Comparison of ENCODE assay signal across 7 mouse cellular contexts in genomic region chr10:41450137-41450670, GRCm38 (mm10). TPM values are rescaled to one million over a fixed set of nuclear protein-coding genes. Genes with fewer than 3 reads are reported as not detected.
A peak's percentile ranks its signal among the peaks of the same experiment; 100 is the strongest.
DNase-seq lines count a peak whose midpoint lies in the region; ATAC-seq and TF ChIP-seq lines count a peak whose summit lies in the region.

Zbtb24 (plus strand) TSS chr10:41450383.

- no peak for TF ChIP-seq CTCF in intestine, postnatal 0 days (IDR thresholded peaks at IDR 0.05; ENCODE audit: low read depth)
- TF ChIP-seq CTCF in small intestine, adult 2 months (IDR thresholded peaks at IDR 0.05; ENCODE audit: extremely low read depth, insufficient read length, insufficient replicate concordance, low read depth, low read length), result no peak

- under 1% methylated on average over 49 of the region's 49 CpGs for WGBS in embryonic facial prominence, embryonic 10.5 days
- WGBS in intestine, postnatal 0 days, result under 1% methylated on average over 49 of the region's 49 CpGs
- WGBS in midbrain, embryonic 12.5 days, result 0% methylated on average over 49 of the region's 49 CpGs
- under 1% methylated on average over 49 of the region's 49 CpGs for WGBS in small intestine, adult 2 months

- peak; percentile 87 for TF ChIP-seq POLR2A in small intestine, adult 2 months (IDR thresholded peaks at IDR 0.05; ENCODE audit: low read depth, low read length)

- intact Hi-C loops in left cerebral cortex, postnatal 4 days (cut with DNase I), result no loop called here

- H3K27ac ChIP-seq in embryonic facial prominence, embryonic 10.5 days (replicated peaks), result peak within 1 kb of the TSS; percentile 87
- H3K27ac ChIP-seq in intestine, postnatal 0 days (ENCODE audit: low read depth, low read length), result peak within 1 kb of the TSS; percentile 70
- peak within 1 kb of the TSS; percentile 50 for H3K27ac ChIP-seq in midbrain, embryonic 12.5 days (replicated peaks)
- H3K27ac ChIP-seq in small intestine, adult 2 months (ENCODE audit: insufficient read depth, low read depth, low read length), result peak within 1 kb of the TSS; percentile 84

- H3K4me2 ChIP-seq in intestine, postnatal 0 days (replicated peaks; ENCODE audit: low read depth), result peak within 1 kb of the TSS; percentile 78
- H3K4me2 ChIP-seq in midbrain, embryonic 12.5 days (replicated peaks), result peak within 1 kb of the TSS; percentile 62

- ATAC-seq in intestine, postnatal 0 days, result peak; percentile 94
- peak; percentile 96 for ATAC-seq in midbrain, embryonic 12.5 days (ENCODE audit: low FRiP score, low read depth)

- H3K4me3 ChIP-seq in embryonic facial prominence, embryonic 10.5 days, result peak within 1 kb of the TSS; percentile 81
- peak within 1 kb of the TSS; percentile 72 for H3K4me3 ChIP-seq in intestine, postnatal 0 days (ENCODE audit: low read depth, low read length)
- H3K4me3 ChIP-seq in midbrain, embryonic 12.5 days, result peak within 1 kb of the TSS; percentile 92
- peak within 1 kb of the TSS; percentile 97 for H3K4me3 ChIP-seq in small intestine, adult 2 months (ENCODE audit: low read depth, low read length)

- peaks cover 26% of the 10 kb centered on the region for H3K4me1 ChIP-seq in embryonic facial prominence, embryonic 10.5 days
- H3K4me1 ChIP-seq in intestine, postnatal 0 days (replicated peaks; ENCODE audit: control insufficient read depth, insufficient read depth, low read length), result peaks cover 10% of the 10 kb centered on the region; the same call in 1 of the 2 replicates
- H3K4me1 ChIP-seq in midbrain, embryonic 12.5 days, result peaks cover 21% of the 10 kb centered on the region
- peaks cover 9% of the 10 kb centered on the region; the same call in 1 of the 2 replicates for H3K4me1 ChIP-seq in small intestine, adult 2 months (ENCODE audit: control insufficient read depth, insufficient read depth, insufficient read length, low read length)

- H3K9ac ChIP-seq in intestine, postnatal 0 days (ENCODE audit: low read depth, low read length), result peak within 1 kb of the TSS; percentile 68
- peak within 1 kb of the TSS; percentile 78 for H3K9ac ChIP-seq in midbrain, embryonic 12.5 days (replicated peaks)

- H3K36me3 ChIP-seq in embryonic facial prominence, embryonic 10.5 days (replicated peaks), result peaks cover 34% of the 10 kb centered on the region
- peaks cover 9% of the 10 kb centered on the region; the same call in 1 of the 2 replicates for H3K36me3 ChIP-seq in intestine, postnatal 0 days (ENCODE audit: control insufficient read depth, insufficient read depth)
- peaks cover 13% of the 10 kb centered on the region; the same call in 1 of the 2 replicates for H3K36me3 ChIP-seq in midbrain, embryonic 12.5 days
- peaks cover 11% of the 10 kb centered on the region for H3K36me3 ChIP-seq in small intestine, adult 2 months (ENCODE audit: control insufficient read depth, insufficient read depth, low read length)

- no peaks in the 10 kb centered on the region for H3K27me3 ChIP-seq in embryonic facial prominence, embryonic 10.5 days (replicated peaks; ENCODE audit: low read depth, poor library complexity, severe bottlenecking)
- no peaks in the 10 kb centered on the region for H3K27me3 ChIP-seq in intestine, postnatal 0 days (replicated peaks; ENCODE audit: control insufficient read depth, insufficient read depth, low read length)
- H3K27me3 ChIP-seq in midbrain, embryonic 12.5 days, result no peaks in the 10 kb centered on the region
- H3K27me3 ChIP-seq in small intestine, adult 2 months (ENCODE audit: control insufficient read depth, insufficient read depth, low read length), result no peaks in the 10 kb centered on the region

- H3K9me3 ChIP-seq in embryonic facial prominence, embryonic 10.5 days, result no peaks in the 10 kb centered on the region
- no peaks in the 10 kb centered on the region for H3K9me3 ChIP-seq in intestine, postnatal 0 days (ENCODE audit: control insufficient read depth)
- H3K9me3 ChIP-seq in midbrain, embryonic 12.5 days, result no peaks in the 10 kb centered on the region

- DNase-seq in adrenal gland, postnatal 10 days, result peak; percentile 97
- peak; percentile 97 for DNase-seq in embryonic facial prominence, embryonic 10.5 days (ENCODE audit: low spot score)
- no peak for DNase-seq in gonadal fat pad, adult 2 months (ENCODE audit: low read depth)
- DNase-seq in left cerebral cortex, postnatal 4 days, result peak; percentile 95

RNA-seq across cellular contexts. Expression of gene Zbtb24, which starts in this region (rescaled TPM):
- total RNA-seq in adrenal gland, postnatal 10 days (2021), result 10 to 100 TPM; 15.5 to 18.9 TPM
- 18.1 and 18.5 TPM in 2 replicates for polyA plus RNA-seq in embryonic facial prominence, embryonic 10.5 days (2016; fragmentation: Nextera tagmentation; extraction: Ambion mirVana)
- polyA plus RNA-seq in gonadal fat pad, adult 2 months (2012; rRNA removed), result 14.3 and 15.3 TPM in 2 replicates
- polyA plus RNA-seq in intestine, postnatal 0 days (2015; fragmentation: Nextera tagmentation; extraction: Ambion mirVana), result 12.9 and 16.0 TPM in 2 replicates
- total RNA-seq in left cerebral cortex, postnatal 4 days (2021), result 10 to 100 TPM; 19.2 to 20.5 TPM
- polyA plus RNA-seq in midbrain, embryonic 12.5 days (2016; fragmentation: Nextera tagmentation; extraction: Ambion mirVana), result 20.2 and 23.5 TPM in 2 replicates
- 7.0 and 15.7 TPM in 2 replicates for polyA plus RNA-seq in small intestine, adult 2 months (2012; rRNA removed)
